Mouse (Mus musculus) midbrain, embryonic 14.5 days (tissue): ENCODE results near the gene Pla2g10. TPM values are rescaled to one million over a fixed set of nuclear protein-coding genes. Genes with fewer than 3 reads are reported as not detected.
A peak's percentile ranks its signal among the peaks of the same experiment; 100 is the strongest.
"Not testable (repeated sequence)": the region's sequence is repeated elsewhere in the genome, so short reads cannot be mapped to it uniquely, and the experiment has no call there.

Experiments
- ATAC-seq: fragments of 200-750 bp; cut with Nextera tagmentation; 2 replicates; pipeline ENCODE4 v1.8.0; 2017; ENCODE audit warnings: moderate number of reproducible peaks, moderate library complexity; ENCODE audit not compliant: low FRiP score, low TSS enrichment
- DNase-seq: peaks from one replicate; pipeline ENCODE4 v3.0.0-alpha.2; 2015
- H3K27ac ChIP-seq: fragments of 300-500 bp; sonication (generic); replicated peaks from 2 replicates; pipeline ENCODE4 v1.5.1; 2014; ENCODE audit warnings: mild to moderate bottlenecking, low read depth, low read length, moderate library complexity
- H3K27me3 ChIP-seq: fragments of 300-500 bp; sonication (generic); 2 replicates; pipeline ENCODE4 v1.6.1; 2014; ENCODE audit warnings: low read length, control low read depth, mixed read lengths; ENCODE audit not compliant: control insufficient read depth, insufficient read depth
- H3K36me3 ChIP-seq: fragments of 300-500 bp; sonication (generic); 2 replicates; pipeline ENCODE4 v1.6.1; 2014; ENCODE audit warnings: low read length, control low read depth; ENCODE audit not compliant: control insufficient read depth, insufficient read depth
- H3K4me1 ChIP-seq: fragments of 300-500 bp; sonication (generic); 2 replicates; pipeline ENCODE4 v1.6.1; 2014; ENCODE audit warnings: mild to moderate bottlenecking, antibody characterized with exemption, low read length, control low read depth; ENCODE audit not compliant: control insufficient read depth, insufficient read depth
- H3K4me2 ChIP-seq: fragments of 300-500 bp; sonication (generic); 2 replicates; pipeline ENCODE4 v1.6.1; 2014; ENCODE audit warnings: mild to moderate bottlenecking, low read length, moderate library complexity
- H3K4me3 ChIP-seq: fragments of 300-500 bp; sonication (generic); replicated peaks from 2 replicates; pipeline ENCODE4 v1.5.1; 2014; ENCODE audit warnings: low read depth, low read length
- H3K9ac ChIP-seq: fragments of 300-500 bp; sonication (generic); replicated peaks from 2 replicates; pipeline ENCODE4 v1.6.1; 2014; ENCODE audit warnings: mild to moderate bottlenecking, low read length, moderate library complexity
- H3K9me3 ChIP-seq: fragments of 300-500 bp; sonication (generic); 2 replicates; pipeline ENCODE4 v1.6.1; 2016; ENCODE audit warnings: low read length, control low read depth, mixed read lengths; ENCODE audit not compliant: control insufficient read depth
- WGBS: fragments of 180-500 bp; shearing (Covaris S2); extraction: QIAGEN DNeasy Blood & Tissue Kit; methylation state at CpG from one replicate; pipeline ENCODE4 v1.1.7; 2014; 5-methylcytosine and 5-hydroxymethylcytosine counted together
- polyA plus RNA-seq: library from polyadenylated mRNA; unstranded; fragments of >200 nt; fragmentation: Nextera tagmentation; extraction: Ambion mirVana; gene quantifications from 2 replicates; pipeline ENCODE4 v1.2.1, GENCODE M21; 2014

The Pla2g10 gene
- polyA plus RNA-seq, 1 experiment from 2014 or later, result not detected

- H3K4me2 ChIP-seq, H3K9me3 ChIP-seq, H3K4me1 ChIP-seq, DNase-seq, H3K4me3 ChIP-seq, ATAC-seq, H3K9ac ChIP-seq, H3K27ac ChIP-seq, H3K36me3 ChIP-seq, H3K27me3 ChIP-seq: not testable (repeated sequence)
- WGBS, result 61% methylated on average over 4 of the region's 4 CpGs
Measured at GRCm38 (mm10) chr16:13739044-13739443, 8.3 kb upstream of the Pla2g10 start.

DNA sequence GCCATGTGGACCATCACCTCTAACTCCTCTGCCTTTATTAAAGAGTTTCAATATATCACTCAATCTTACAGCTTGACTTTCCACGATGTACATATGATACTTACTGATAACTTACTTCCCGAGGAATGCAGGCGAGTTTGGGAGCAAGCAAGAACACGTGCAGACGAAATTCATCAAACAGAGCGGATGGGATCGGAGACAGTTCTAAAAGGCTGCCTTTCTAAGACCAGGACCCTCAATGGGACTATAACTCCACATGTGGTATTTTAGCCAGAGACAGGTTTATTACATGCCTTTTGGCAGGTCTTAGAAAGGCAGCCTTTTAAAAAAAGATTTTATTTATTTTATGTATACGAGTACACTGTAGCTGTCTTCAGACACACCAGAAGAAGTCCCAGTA, 5.2 kb upstream of the Pla2g10 start:
- ATAC-seq (no peak), DNase-seq (no peak)
- no peaks in the 10 kb centered on the region for H3K36me3 ChIP-seq
- H3K9me3 ChIP-seq, result no peaks in the 10 kb centered on the region
- WGBS, result 90% methylated on average over 8 of the region's 8 CpGs
- no peak overlapping the region for H3K4me2 ChIP-seq
- H3K4me1 ChIP-seq, result 0 out of 2 replicates have a peak, but pooled peaks cover under 1% of the 10 kb centered on the region
- H3K9ac ChIP-seq, result no peak overlapping the region
- no peaks in the 10 kb centered on the region for H3K27me3 ChIP-seq
- no peak overlapping the region for H3K4me3 ChIP-seq
- H3K27ac ChIP-seq, result no peak overlapping the region

- Histone ChIP-seq H3K9me3 (no peaks in the 10 kb centered on the region), H3K36me3 (no peaks in the 10 kb centered on the region), H3K27ac (no peak overlapping the region), H3K4me1 (0 out of 2 replicates have a peak, but pooled peaks cover 2% of the 10 kb centered on the region), H3K4me2 (no peak overlapping the region), H3K9ac (no peak overlapping the region), H3K27me3 (no peaks in the 10 kb centered on the region), H3K4me3 (no peak overlapping the region)
- DNase-seq (peak; percentile 84), ATAC-seq (no peak)
- WGBS, result 25% methylated on average over 9 of the region's 9 CpGs
Measured at GRCm38 (mm10) chr16:13733518-13734137, 2.8 kb upstream of the Pla2g10 start.

DNA sequence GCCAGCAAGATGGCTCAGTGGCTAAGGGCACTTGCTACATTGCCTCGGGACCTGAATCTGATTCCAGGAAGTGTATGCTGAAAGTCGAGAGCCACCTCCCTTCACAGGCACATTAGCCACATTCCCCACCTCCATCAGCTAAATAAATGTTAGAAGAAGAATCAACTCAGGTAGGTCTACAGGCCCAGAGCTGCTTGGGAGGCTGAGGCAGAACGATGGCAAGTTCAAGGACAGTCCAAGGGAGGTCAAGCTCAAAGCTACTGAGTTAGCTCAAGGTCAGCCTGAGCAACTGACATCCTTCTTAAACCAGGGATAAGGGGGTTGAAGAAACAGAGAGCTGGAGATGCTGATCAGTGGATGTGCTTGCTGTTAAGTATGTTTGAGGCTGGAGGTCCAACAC, 2.0 kb upstream of the Pla2g10 start:
- no peak overlapping the region for H3K9ac ChIP-seq
- no peak overlapping the region for H3K27ac ChIP-seq
- H3K27me3 ChIP-seq, result no peaks in the 10 kb centered on the region
- ATAC-seq (no peak), DNase-seq (no peak)
- no peaks in the 10 kb centered on the region for H3K9me3 ChIP-seq
- H3K4me2 ChIP-seq, result no peak overlapping the region
- no peaks in the 10 kb centered on the region for H3K36me3 ChIP-seq
- H3K4me3 ChIP-seq, result no peak overlapping the region
- WGBS, result 82% methylated on average over 3 of the region's 3 CpGs
- 0 out of 2 replicates have a peak, but pooled peaks cover 2% of the 10 kb centered on the region for H3K4me1 ChIP-seq

DNA sequence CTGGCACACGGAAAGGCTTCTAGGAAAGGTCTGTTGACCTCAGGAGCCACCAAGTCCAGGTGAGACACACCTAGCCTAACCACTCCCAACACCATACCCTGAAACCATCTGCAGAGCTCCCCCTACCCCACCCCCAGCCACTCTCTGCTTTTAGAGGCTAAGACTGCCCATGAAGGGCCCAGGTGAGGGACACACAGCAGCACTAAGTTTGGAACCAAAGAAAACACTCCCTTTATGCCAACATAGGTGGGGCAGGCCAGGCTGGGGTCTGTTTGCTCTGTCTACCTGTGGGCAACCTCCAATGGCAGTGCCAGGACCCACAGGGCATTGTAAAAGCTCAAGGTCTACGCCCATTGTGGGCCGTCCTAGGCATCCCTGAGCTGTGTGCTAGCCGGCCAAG, 1.4 kb downstream of the Pla2g10 start:
- Histone ChIP-seq H3K27ac (no peak overlapping the region), H3K9me3 (no peaks in the 10 kb centered on the region), H3K4me1 (0 out of 2 replicates have a peak, but pooled peaks cover 2% of the 10 kb centered on the region)

GRCm38 (mm10) chr16:13727811-13728335, 2.9 kb downstream of the Pla2g10 start:
- Histone ChIP-seq H3K4me3 (no peak overlapping the region), H3K4me2 (no peak overlapping the region), H3K36me3 (no peaks in the 10 kb centered on the region), H3K9me3 (no peaks in the 10 kb centered on the region), H3K27ac (no peak overlapping the region), H3K4me1 (0 out of 2 replicates have a peak, but pooled peaks cover 2% of the 10 kb centered on the region), H3K27me3 (no peaks in the 10 kb centered on the region), H3K9ac (no peak overlapping the region)
- WGBS, result 90% methylated on average over 5 of the region's 5 CpGs
- DNase-seq (no peak), ATAC-seq (no peak)

More for the DNA sequence above, 1.4 kb downstream of the Pla2g10 start:
- WGBS, result 87% methylated on average over 4 of the region's 4 CpGs
- Histone ChIP-seq H3K9ac (no peak overlapping the region), H3K36me3 (no peaks in the 10 kb centered on the region), H3K4me2 (no peak overlapping the region), H3K27me3 (no peaks in the 10 kb centered on the region), H3K4me3 (no peak overlapping the region)
- no peak for ATAC-seq
- no peak for DNase-seq

DNA sequence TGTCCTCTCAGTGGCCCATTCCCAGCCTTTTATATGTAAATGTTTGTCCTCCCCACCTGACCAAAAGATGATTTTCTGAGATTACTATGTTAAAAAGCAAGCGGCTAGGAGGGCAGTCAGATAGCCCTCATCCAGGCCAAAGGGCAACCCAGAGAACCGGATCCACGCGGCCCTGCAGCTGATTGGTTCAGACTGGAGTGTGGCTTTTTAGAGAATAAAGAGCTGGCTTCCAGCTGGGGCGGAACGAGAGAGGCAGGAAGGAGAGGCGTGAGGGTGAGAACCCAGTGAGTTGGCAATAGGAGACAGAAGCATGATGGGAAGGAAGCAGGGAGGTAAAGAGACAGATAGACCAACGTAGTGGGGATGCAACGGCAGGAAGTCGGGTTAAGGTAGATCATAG, 7.8 kb downstream of the Pla2g10 start:
- Histone ChIP-seq H3K4me2 (no peak overlapping the region), H3K9ac (no peak overlapping the region), H3K27me3 (no peaks in the 10 kb centered on the region), H3K4me1 (no peaks in the 10 kb centered on the region), H3K4me3 (no peak overlapping the region), H3K9me3 (no peaks in the 10 kb centered on the region), H3K27ac (no peak overlapping the region), H3K36me3 (no peaks in the 10 kb centered on the region)
- WGBS, result 32% methylated on average over 10 of the region's 10 CpGs
- DNase-seq (no peak), ATAC-seq (no peak)

DNA sequence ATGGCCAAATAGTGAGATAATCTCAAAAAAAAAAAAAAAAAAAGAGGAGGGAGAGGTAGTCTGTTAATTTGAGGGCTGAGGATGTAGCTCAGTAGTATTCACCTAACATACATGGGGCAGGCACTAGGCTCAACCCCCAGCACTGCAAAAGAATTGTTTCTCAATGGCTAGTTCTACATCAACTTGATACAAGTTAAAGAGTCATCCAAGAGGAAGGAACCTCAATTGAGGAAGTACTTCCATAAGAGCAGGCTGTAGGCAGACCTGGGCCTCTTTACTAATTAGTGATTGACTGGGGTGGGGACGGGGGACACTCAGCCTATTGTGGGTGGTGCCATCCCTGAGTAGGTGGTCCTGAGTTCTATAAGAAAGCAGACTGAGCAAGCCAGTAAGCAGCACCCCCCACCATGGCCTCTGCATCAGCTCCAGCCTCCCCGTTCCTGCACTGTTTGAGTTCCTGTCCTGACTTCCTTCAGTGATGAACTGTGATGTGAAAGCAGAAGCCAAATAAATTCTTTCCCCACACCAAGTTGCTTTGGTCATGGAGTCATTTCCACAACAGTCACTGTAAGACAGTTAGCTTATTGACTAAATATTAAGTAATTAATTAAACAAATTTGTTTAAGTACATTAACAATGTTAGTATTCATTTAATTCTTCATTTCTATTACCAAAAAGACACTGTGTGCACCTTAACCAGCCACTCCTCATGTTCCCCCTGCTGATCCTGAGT, 13.8 kb downstream of the Pla2g10 start:
- Histone ChIP-seq H3K4me3 (no peak overlapping the region), H3K27ac (no peak overlapping the region), H3K36me3 (no peaks in the 10 kb centered on the region), H3K9me3 (no peaks in the 10 kb centered on the region), H3K4me2 (no peak overlapping the region), H3K9ac (no peak overlapping the region), H3K27me3 (no peaks in the 10 kb centered on the region), H3K4me1 (no peaks in the 10 kb centered on the region)
- DNase-seq (no peak), ATAC-seq (no peak)
- WGBS, result 94% methylated on average over 2 of the region's 2 CpGs
